Mouse (Mus musculus): ENCODE measurements at regions not wholly inside any gene's neighbourhood (a gene's known extent, or its start where the extent isn't known, plus 50 kb on each side); places are given as distances from the start of the nearest gene placed in this dataset.

GRCm38 (mm10) chr6:139210256-139210655 lies 291.5 kb downstream of the Rergl start:
- Histone ChIP-seq H3K9ac (no peak overlapping the region), H3K36me3 (no peaks in the 10 kb centered on the region), H3K4me1 (no peaks in the 10 kb centered on the region), H3K4me3 (no peak overlapping the region), H3K9me3 (no peaks in the 10 kb centered on the region), H3K27ac (no peak overlapping the region), H3K27me3 (no peaks in the 10 kb centered on the region), H3K4me2 (no peak overlapping the region)
- 63% methylated on average over 2 of the region's 2 CpGs for WGBS
- no peak for ATAC-seq (ENCODE audit: insufficient number of reproducible peaks, insufficient read depth, low FRiP score, low TSS enrichment, low read depth)

- Histone ChIP-seq H3K4me2 (no peak overlapping the region), H3K9ac (no peak overlapping the region), H3K4me3 (no peak overlapping the region), H3K9me3 (no peaks in the 10 kb centered on the region), H3K4me1 (no peaks in the 10 kb centered on the region), H3K36me3 (no peaks in the 10 kb centered on the region), H3K27me3 (no peaks in the 10 kb centered on the region), H3K27ac (no peak overlapping the region)
- ATAC-seq (ENCODE audit: insufficient number of reproducible peaks, insufficient read depth, low FRiP score, low TSS enrichment, low read depth) = no peak
- WGBS = 69% methylated on average over 4 of the region's 4 CpGs
Observed at GRCm38 (mm10) chr6:139198601-139199000, 303.2 kb downstream of the Rergl start.

GRCm38 (mm10) chr6:139186431-139186830 lies 315.3 kb downstream of the Rergl start:
- Histone ChIP-seq H3K9me3 (no peaks in the 10 kb centered on the region), H3K4me1 (no peaks in the 10 kb centered on the region), H3K27me3 (no peaks in the 10 kb centered on the region), H3K9ac (no peak overlapping the region), H3K27ac (no peak overlapping the region), H3K4me2 (no peak overlapping the region), H3K4me3 (no peak overlapping the region), H3K36me3 (no peaks in the 10 kb centered on the region)
- WGBS = 68% methylated on average over 8 of the region's 8 CpGs
- no peak for ATAC-seq (ENCODE audit: insufficient number of reproducible peaks, insufficient read depth, low FRiP score, low TSS enrichment, low read depth)

GRCm38 (mm10) chr6:139160352-139160751 lies 341.4 kb downstream of the Rergl start:
- Histone ChIP-seq H3K4me3 (no peak overlapping the region), H3K4me1 (no peaks in the 10 kb centered on the region), H3K36me3 (no peaks in the 10 kb centered on the region), H3K9me3 (no peaks in the 10 kb centered on the region), H3K27me3 (no peaks in the 10 kb centered on the region), H3K4me2 (no peak overlapping the region), H3K27ac (no peak overlapping the region), H3K9ac (no peak overlapping the region)
- no peak for ATAC-seq (ENCODE audit: insufficient number of reproducible peaks, insufficient read depth, low FRiP score, low TSS enrichment, low read depth)
- WGBS = 78% methylated on average over 6 of the region's 6 CpGs

GRCm38 (mm10) chr6:139159741-139160140 lies 342.0 kb downstream of the Rergl start:
- no peak for ATAC-seq (ENCODE audit: insufficient number of reproducible peaks, insufficient read depth, low FRiP score, low TSS enrichment, low read depth)
- Histone ChIP-seq H3K4me1 (no peaks in the 10 kb centered on the region), H3K27ac (no peak overlapping the region), H3K4me3 (no peak overlapping the region), H3K27me3 (no peaks in the 10 kb centered on the region), H3K9ac (no peak overlapping the region), H3K9me3 (no peaks in the 10 kb centered on the region), H3K4me2 (no peak overlapping the region), H3K36me3 (no peaks in the 10 kb centered on the region)
- 69% methylated on average over 4 of the region's 4 CpGs for WGBS

GRCm38 (mm10) chr6:139154802-139155201 lies 347.0 kb downstream of the Rergl start:
- Histone ChIP-seq H3K36me3 (no peaks in the 10 kb centered on the region), H3K9me3 (no peaks in the 10 kb centered on the region), H3K27me3 (no peaks in the 10 kb centered on the region), H3K4me3 (no peak overlapping the region), H3K9ac (no peak overlapping the region), H3K27ac (no peak overlapping the region), H3K4me1 (no peaks in the 10 kb centered on the region), H3K4me2 (no peak overlapping the region)
- WGBS = 98% methylated on average over 1 of the region's 1 CpGs
- ATAC-seq (ENCODE audit: insufficient number of reproducible peaks, insufficient read depth, low FRiP score, low TSS enrichment, low read depth) = no peak

GRCm38 (mm10) chr6:139135693-139136092 lies 366.1 kb downstream of the Rergl start:
- WGBS = 70% methylated on average over 1 of the region's 6 CpGs
- Histone ChIP-seq H3K9me3 (no peaks in the 10 kb centered on the region), H3K36me3 (no peaks in the 10 kb centered on the region)

GRCm38 (mm10) chr6:139132083-139132679 lies 369.6 kb downstream of the Rergl start:
- ATAC-seq (ENCODE audit: insufficient number of reproducible peaks, insufficient read depth, low FRiP score, low TSS enrichment, low read depth) = no peak
- 89% methylated on average over 15 of the region's 15 CpGs for WGBS
- H3K9ac ChIP-seq = no peak overlapping the region

More at GRCm38 (mm10) chr6:139135693-139136092, 366.1 kb downstream of the Rergl start:
- Histone ChIP-seq H3K9ac (no peak overlapping the region), H3K4me1 (no peaks in the 10 kb centered on the region), H3K4me3 (no peak overlapping the region), H3K27ac (no peak overlapping the region), H3K27me3 (no peaks in the 10 kb centered on the region), H3K4me2 (no peak overlapping the region)
- 0 out of 2 replicates have a peak, but pooled peaks have one; percentile 52 for ATAC-seq (ENCODE audit: insufficient number of reproducible peaks, insufficient read depth, low FRiP score, low TSS enrichment, low read depth)

GRCm38 (mm10) chr6:139108263-139108662 lies 393.5 kb downstream of the Rergl start:
- Histone ChIP-seq H3K9me3 (no peaks in the 10 kb centered on the region), H3K27ac (no peak overlapping the region), H3K9ac (no peak overlapping the region), H3K4me2 (no peak overlapping the region), H3K36me3 (no peaks in the 10 kb centered on the region), H3K4me1 (no peaks in the 10 kb centered on the region), H3K27me3 (no peaks in the 10 kb centered on the region), H3K4me3 (no peak overlapping the region)
- WGBS = 73% methylated on average over 6 of the region's 6 CpGs
- no peak for ATAC-seq (ENCODE audit: insufficient number of reproducible peaks, insufficient read depth, low FRiP score, low TSS enrichment, low read depth)

More at GRCm38 (mm10) chr6:139132083-139132679, 369.6 kb downstream of the Rergl start:
- Histone ChIP-seq H3K27ac (no peak overlapping the region), H3K9me3 (no peaks in the 10 kb centered on the region), H3K4me3 (no peak overlapping the region), H3K4me2 (no peak overlapping the region), H3K4me1 (no peaks in the 10 kb centered on the region), H3K27me3 (no peaks in the 10 kb centered on the region), H3K36me3 (no peaks in the 10 kb centered on the region)

GRCm38 (mm10) chr6:139103397-139103796 lies 398.4 kb downstream of the Rergl start:
- no peaks in the 10 kb centered on the region for H3K4me1 ChIP-seq
- no peak overlapping the region for H3K27ac ChIP-seq
- H3K4me2 ChIP-seq = no peak overlapping the region
- no peak overlapping the region for H3K4me3 ChIP-seq
- ATAC-seq (ENCODE audit: insufficient number of reproducible peaks, insufficient read depth, low FRiP score, low TSS enrichment, low read depth) = no peak
- 59% methylated on average over 3 of the region's 3 CpGs for WGBS
- H3K27me3 ChIP-seq = no peaks in the 10 kb centered on the region
- no peak overlapping the region for H3K9ac ChIP-seq
- no peaks in the 10 kb centered on the region for H3K36me3 ChIP-seq
- no peaks in the 10 kb centered on the region for H3K9me3 ChIP-seq

GRCm38 (mm10) chr6:139099273-139099672 lies 402.5 kb downstream of the Rergl start:
- ATAC-seq (ENCODE audit: insufficient number of reproducible peaks, insufficient read depth, low FRiP score, low TSS enrichment, low read depth) = no peak
- Histone ChIP-seq H3K27me3 (no peaks in the 10 kb centered on the region), H3K9ac (no peak overlapping the region), H3K27ac (no peak overlapping the region), H3K9me3 (no peaks in the 10 kb centered on the region), H3K4me2 (no peak overlapping the region), H3K4me3 (no peak overlapping the region), H3K36me3 (no peaks in the 10 kb centered on the region), H3K4me1 (no peaks in the 10 kb centered on the region)
- WGBS = 85% methylated on average over 11 of the region's 11 CpGs

- no peak overlapping the region for H3K27ac ChIP-seq
- WGBS = 57% methylated on average over 4 of the region's 4 CpGs
- no peaks in the 10 kb centered on the region for H3K4me1 ChIP-seq
- ATAC-seq (ENCODE audit: insufficient number of reproducible peaks, insufficient read depth, low FRiP score, low TSS enrichment, low read depth) = no peak
- no peak overlapping the region for H3K4me3 ChIP-seq
- no peak overlapping the region for H3K4me2 ChIP-seq
- H3K27me3 ChIP-seq = no peaks in the 10 kb centered on the region
- H3K9ac ChIP-seq = no peak overlapping the region
- no peaks in the 10 kb centered on the region for H3K9me3 ChIP-seq
- no peaks in the 10 kb centered on the region for H3K36me3 ChIP-seq
Observed at GRCm38 (mm10) chr6:139075433-139075832, 417.1 kb upstream of the Igbp1b start.
